Mouse (Mus musculus) fibroblast of lung, adult 2 months (primary cell): ENCODE results near the gene Mettl1.

Experiments
- DNase-seq: peaks from one replicate; pipeline ENCODE4 v3.0.0-alpha.2; 2011; ENCODE audit warnings: low read depth

The Mettl1 gene

DNA sequence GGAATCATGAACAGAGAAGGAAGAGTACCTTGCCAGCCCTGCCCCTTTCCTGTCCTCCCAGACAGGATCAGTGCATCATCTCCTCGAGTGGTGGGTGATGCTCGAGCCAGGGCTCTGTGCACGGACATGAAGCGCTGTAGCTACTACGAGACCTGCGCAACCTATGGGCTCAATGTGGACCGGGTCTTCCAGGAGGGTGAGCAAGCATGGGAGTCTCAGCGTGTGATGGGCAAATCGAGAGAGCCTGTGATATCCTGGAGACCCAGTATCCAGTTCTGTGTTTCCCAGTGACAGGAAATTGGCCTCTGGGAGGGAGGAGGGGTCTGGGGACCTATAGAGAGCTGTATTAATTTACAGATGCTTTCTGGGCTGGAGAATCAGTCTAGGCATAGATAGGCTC lies 43.8 kb downstream of the Mettl1 start:
- no peak for DNase-seq

- no peak for DNase-seq
These were observed 44.4 kb downstream of the Mettl1 start for GRCm38 (mm10) chr10:127085633-127086032.

DNA sequence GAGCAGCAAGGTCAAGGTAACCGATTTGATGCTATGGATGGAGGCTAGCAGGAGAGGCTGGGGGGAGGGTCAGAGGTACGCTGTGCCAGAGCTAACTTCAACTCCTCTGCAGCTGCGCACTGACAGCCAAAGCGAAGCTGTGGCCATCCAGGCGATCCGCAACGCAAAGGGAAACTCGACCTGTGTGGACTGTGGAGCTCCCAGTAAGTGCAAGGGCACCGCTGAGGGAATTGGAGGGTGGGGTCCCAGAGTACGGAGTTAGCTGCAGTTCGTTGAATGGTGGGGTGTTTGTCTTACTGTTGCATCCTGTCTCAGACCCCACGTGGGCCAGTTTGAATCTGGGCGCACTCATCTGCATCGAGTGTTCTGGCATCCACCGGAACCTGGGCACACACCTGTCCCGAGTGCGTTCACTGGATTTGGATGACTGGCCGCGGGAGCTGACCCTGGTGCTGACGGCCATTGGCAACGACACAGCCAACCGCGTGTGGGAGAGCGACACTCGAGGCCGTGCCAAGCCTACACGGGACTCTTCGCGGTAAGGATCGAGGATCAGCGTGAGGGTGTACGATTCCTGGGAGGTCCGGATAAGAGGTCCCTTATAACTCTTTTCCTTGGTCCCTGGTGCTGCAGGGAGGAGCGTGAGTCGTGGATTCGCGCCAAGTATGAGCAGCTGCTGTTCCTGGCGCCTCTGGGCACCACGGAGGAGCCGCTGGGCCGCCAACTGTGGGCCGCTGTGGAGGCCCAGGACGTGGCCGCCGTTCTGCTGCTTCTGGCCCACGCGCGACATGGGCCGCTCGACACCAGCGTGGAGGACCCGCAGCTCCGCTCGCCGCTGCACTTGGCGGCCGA lies 49.6 kb downstream of the Mettl1 start:
- DNase-seq, result no peak

DNA sequence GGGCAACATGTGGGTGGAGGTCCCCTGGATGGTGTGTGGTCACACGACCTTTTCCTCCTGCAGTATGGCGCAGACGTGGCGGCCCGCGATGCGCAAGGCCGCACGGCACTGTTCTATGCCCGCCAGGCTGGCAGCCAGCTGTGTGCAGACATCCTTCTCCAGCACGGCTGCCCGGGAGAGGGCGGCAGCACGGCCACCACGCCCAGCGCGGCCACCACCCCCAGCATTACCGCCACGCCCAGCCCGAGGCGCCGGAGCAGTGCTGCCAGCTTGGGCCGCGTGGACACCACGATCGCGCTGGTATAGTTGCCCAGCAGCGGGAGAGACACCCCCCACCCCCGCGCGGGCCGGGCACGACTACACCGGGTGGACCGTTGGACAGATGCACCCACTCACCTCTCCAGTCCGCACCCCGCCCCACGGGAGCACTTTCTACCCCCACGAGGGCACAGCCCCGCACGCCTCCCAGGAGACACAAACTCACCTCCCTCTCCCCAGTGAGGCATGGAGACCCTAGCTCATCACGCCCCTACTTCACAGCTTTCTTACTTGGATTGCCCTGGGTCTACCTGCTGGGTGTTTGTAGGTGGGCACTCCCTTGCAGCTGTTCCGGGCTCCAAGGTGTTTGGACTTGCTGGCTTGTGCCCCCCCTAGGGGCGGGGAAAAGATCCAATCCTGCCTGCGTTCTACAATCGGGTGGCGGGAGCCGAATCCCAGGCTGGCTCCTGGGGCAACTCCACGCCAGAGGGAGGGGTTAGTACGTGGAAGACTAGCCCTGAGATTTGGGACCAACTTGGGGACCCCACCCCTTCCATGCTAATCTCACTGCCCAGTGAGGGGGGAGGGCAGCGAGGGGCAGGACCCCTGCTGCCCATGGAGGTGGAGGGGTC lies 50.5 kb downstream of the Mettl1 start:
- no peak for DNase-seq

DNA sequence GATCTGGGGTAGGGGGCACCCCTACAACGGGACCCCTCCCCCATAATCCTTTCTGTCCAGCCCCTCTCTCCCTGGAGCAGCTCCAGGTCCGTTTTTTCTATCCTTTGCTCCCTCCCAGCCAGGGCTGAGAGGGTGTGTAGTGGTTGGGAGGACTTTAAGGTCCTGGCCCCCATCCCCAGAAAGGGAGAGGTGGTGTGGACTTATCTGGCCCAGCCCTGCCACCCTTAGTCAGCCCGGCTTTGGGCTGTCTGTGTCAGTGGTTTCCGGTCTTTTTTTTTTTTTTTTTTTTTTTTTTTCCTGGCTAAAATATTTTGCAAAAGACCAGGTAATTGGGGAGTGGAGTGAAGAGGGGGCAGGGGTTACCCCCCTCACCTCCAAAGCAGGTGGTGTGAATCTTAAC lies 51.5 kb downstream of the Mettl1 start:
- DNase-seq, result no peak

- no peak for DNase-seq
These were observed 53.2 kb downstream of the Mettl1 start for GRCm38 (mm10) chr10:127094382-127094802.
